Mouse (Mus musculus): ENCODE measurements around the gene Kcnn1.

- TF ChIP-seq CTCF (IDR thresholded peaks at IDR 0.05; ENCODE audit: low read depth, low read length), result no peak
- no peak for TF ChIP-seq POLR2A (IDR thresholded peaks at IDR 0.05; ENCODE audit: extremely low read depth, insufficient read depth, low read length)
These were observed 6.1 kb upstream of the Kcnn1 start for GRCm38 (mm10) chr8:70869199-70869571.
